Mouse (Mus musculus): ENCODE results near the gene Abhd12b. TPM values are rescaled to one million over a fixed set of nuclear protein-coding genes. Genes with fewer than 3 reads are reported as not detected.

Abhd12b gene
- total RNA-seq (2012; rRNA removed) = not detected in 2 replicates

GRCm38 (mm10) chr12:70153842-70154241 is at the start of gene Abhd12b:
Gene Abhd12b, plus strand, starts transcription at chr12:70154142.
- DNase-seq (ENCODE audit: low read depth, low spot score) = no peak
- Histone ChIP-seq H3K9me3 (ENCODE audit: control insufficient read depth, insufficient read depth, low read depth, low read length) (no peaks in the 10 kb centered on the region), H3K4me3 (ENCODE audit: insufficient read depth in 1 of 2, low read depth in 1 of 2, low read length in 2 of 2, poor library complexity in 1 of 2, severe bottlenecking in 1 of 2) (no peak within 1 kb of the TSS), H3K4me1 (ENCODE audit: control insufficient read depth in 2 of 2, insufficient read depth in 2 of 2, low read length in 2 of 2, poor library complexity in 1 of 2) (peaks cover 0 to 6% of the 10 kb centered on the region in 2 experiments; a peak in 1 of 4 replicates), H3K36me3 (ENCODE audit: control insufficient read depth, insufficient read depth, low read length, poor library complexity, severe bottlenecking) (no peaks in the 10 kb centered on the region), H3K27ac (ENCODE audit: insufficient read depth, low read depth, low read length, poor library complexity, severe bottlenecking) (no peak within 1 kb of the TSS), H3K9ac (ENCODE audit: insufficient read depth, low read depth, low read length, poor library complexity, severe bottlenecking) (no peak within 1 kb of the TSS)
- in situ Hi-C loops (cut with MboI; ENCODE audit: low sequenced_read_pairs in 2 of 2, unreplicated experiment in 2 of 2) = no loop called here
- no peak for TF ChIP-seq MAFK (IDR thresholded peaks at IDR 0.05; ENCODE audit: insufficient read depth, low read depth, low read length)
- no peak for TF ChIP-seq HCFC1 (IDR thresholded peaks at IDR 0.05; ENCODE audit: borderline replicate concordance, insufficient read depth, low read length)
- no peak for TF ChIP-seq CHD2 (IDR thresholded peaks at IDR 0.05; ENCODE audit: low read depth, low read length)

GRCm38 (mm10) chr12:70104199-70104598 is 49.7 kb upstream of the Abhd12b start:
- TF ChIP-seq MAFK (IDR thresholded peaks at IDR 0.05; ENCODE audit: insufficient read depth, low read depth, low read length) (no peak), CHD2 (IDR thresholded peaks at IDR 0.05; ENCODE audit: low read depth, low read length) (no peak), HCFC1 (IDR thresholded peaks at IDR 0.05; ENCODE audit: borderline replicate concordance, insufficient read depth, low read length) (no peak), ZNF384 (IDR thresholded peaks at IDR 0.05; ENCODE audit: low read depth, low read length) (no peak), ZC3H11A (IDR thresholded peaks at IDR 0.05; ENCODE audit: borderline replicate concordance, low read depth, low read length) (no peak)
- no peak overlapping the region for H3K27ac ChIP-seq (ENCODE audit: insufficient read depth, low read depth, low read length, poor library complexity, severe bottlenecking)
- in situ Hi-C loops (cut with MboI; ENCODE audit: low sequenced_read_pairs in 2 of 2, unreplicated experiment in 2 of 2) = no loop called here
- peaks cover 0 to 15% of the 10 kb centered on the region in 2 experiments; a peak in 2 of 4 replicates for H3K4me1 ChIP-seq (ENCODE audit: control insufficient read depth in 2 of 2, insufficient read depth in 2 of 2, low read length in 2 of 2, poor library complexity in 1 of 2)
- DNase-seq (ENCODE audit: low read depth, low spot score) = no peak
- H3K4me3 ChIP-seq (ENCODE audit: insufficient read depth in 1 of 2, low read depth in 1 of 2, low read length in 2 of 2, poor library complexity in 1 of 2, severe bottlenecking in 1 of 2) = no peak overlapping the region
- peaks cover 4% of the 10 kb centered on the region; the same call in 1 of the 2 replicates for H3K36me3 ChIP-seq (ENCODE audit: control insufficient read depth, insufficient read depth, low read length, poor library complexity, severe bottlenecking)
- no peak overlapping the region for H3K9ac ChIP-seq (ENCODE audit: insufficient read depth, low read depth, low read length, poor library complexity, severe bottlenecking)
- no peaks in the 10 kb centered on the region for H3K9me3 ChIP-seq (ENCODE audit: control insufficient read depth, insufficient read depth, low read depth, low read length)

DNA sequence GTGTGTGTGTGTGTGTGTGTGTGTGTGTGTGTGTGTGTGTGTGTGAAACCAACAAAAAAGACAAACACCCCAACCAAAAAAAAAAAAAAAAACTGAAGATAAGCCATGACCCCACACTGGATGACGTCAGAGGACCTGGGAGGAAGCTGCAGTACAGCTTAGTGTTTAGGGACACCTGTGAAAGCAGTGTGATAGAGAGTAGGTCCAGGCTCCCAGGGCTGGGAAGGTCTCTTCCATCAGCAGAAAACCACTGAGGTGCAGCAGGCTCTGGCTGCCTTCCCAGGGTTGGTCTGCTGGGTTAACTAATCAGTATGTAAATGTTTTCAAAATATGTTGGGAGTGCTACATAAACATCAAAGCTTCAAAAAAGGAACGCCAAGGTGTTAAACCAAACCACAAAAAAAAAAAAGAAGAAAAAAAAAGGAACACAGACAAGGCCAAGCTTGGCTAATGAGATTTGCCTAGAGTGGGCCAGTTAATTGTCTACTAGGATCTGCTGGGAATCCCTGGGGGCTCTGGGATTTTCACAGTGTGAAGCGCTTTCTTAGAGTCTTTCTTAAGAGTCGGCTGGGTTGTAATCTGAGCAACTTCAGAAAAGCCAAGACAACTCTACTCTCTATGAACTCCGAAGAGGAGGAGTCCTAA is 49.0 kb upstream of the Abhd12b start:
- H3K36me3 ChIP-seq (ENCODE audit: control insufficient read depth, insufficient read depth, low read length, poor library complexity, severe bottlenecking) = peaks cover 4% of the 10 kb centered on the region; the same call in 1 of the 2 replicates
- no peak for DNase-seq (ENCODE audit: low read depth, low spot score)
- in situ Hi-C loops (cut with MboI; ENCODE audit: low sequenced_read_pairs in 2 of 2, unreplicated experiment in 2 of 2) = no loop called here
- no peak overlapping the region for H3K9ac ChIP-seq (ENCODE audit: insufficient read depth, low read depth, low read length, poor library complexity, severe bottlenecking)
- no peak; the same call in 1 of the 2 replicates for TF ChIP-seq CHD2 (IDR thresholded peaks at IDR 0.05; ENCODE audit: low read depth, low read length)
- TF ChIP-seq ZC3H11A (IDR thresholded peaks at IDR 0.05; ENCODE audit: borderline replicate concordance, low read depth, low read length) = no peak
- no peak for TF ChIP-seq HCFC1 (IDR thresholded peaks at IDR 0.05; ENCODE audit: borderline replicate concordance, insufficient read depth, low read length)
- TF ChIP-seq MAFK (IDR thresholded peaks at IDR 0.05; ENCODE audit: insufficient read depth, low read depth, low read length) = no peak
- TF ChIP-seq ZNF384 (IDR thresholded peaks at IDR 0.05; ENCODE audit: low read depth, low read length) = no peak
- H3K4me1 ChIP-seq (ENCODE audit: control insufficient read depth in 2 of 2, insufficient read depth in 2 of 2, low read length in 2 of 2, poor library complexity in 1 of 2) = peaks cover 0 to 15% of the 10 kb centered on the region in 2 experiments; a peak in 2 of 4 replicates
- no peak overlapping the region for H3K4me3 ChIP-seq (ENCODE audit: insufficient read depth in 1 of 2, low read depth in 1 of 2, low read length in 2 of 2, poor library complexity in 1 of 2, severe bottlenecking in 1 of 2)
- no peaks in the 10 kb centered on the region for H3K9me3 ChIP-seq (ENCODE audit: control insufficient read depth, insufficient read depth, low read depth, low read length)
- H3K27ac ChIP-seq (ENCODE audit: insufficient read depth, low read depth, low read length, poor library complexity, severe bottlenecking) = no peak overlapping the region

GRCm38 (mm10) chr12:70105885-70106284 is 48.1 kb upstream of the Abhd12b start:
- H3K27ac ChIP-seq (ENCODE audit: insufficient read depth, low read depth, low read length, poor library complexity, severe bottlenecking) = no peak overlapping the region
- H3K4me1 ChIP-seq (ENCODE audit: control insufficient read depth in 2 of 2, insufficient read depth in 2 of 2, low read length in 2 of 2, poor library complexity in 1 of 2) = peaks cover 3 to 20% of the 10 kb centered on the region in 2 experiments; a peak in 2 of 4 replicates
- in situ Hi-C loops (cut with MboI; ENCODE audit: low sequenced_read_pairs in 2 of 2, unreplicated experiment in 2 of 2) = no loop called here
- H3K9me3 ChIP-seq (ENCODE audit: control insufficient read depth, insufficient read depth, low read depth, low read length) = no peaks in the 10 kb centered on the region
- H3K9ac ChIP-seq (ENCODE audit: insufficient read depth, low read depth, low read length, poor library complexity, severe bottlenecking) = no peak overlapping the region
- H3K36me3 ChIP-seq (ENCODE audit: control insufficient read depth, insufficient read depth, low read length, poor library complexity, severe bottlenecking) = peaks cover 4% of the 10 kb centered on the region; the same call in 1 of the 2 replicates
- no peak for DNase-seq (ENCODE audit: low read depth, low spot score)
- H3K4me3 ChIP-seq (ENCODE audit: insufficient read depth in 1 of 2, low read depth in 1 of 2, low read length in 2 of 2, poor library complexity in 1 of 2, severe bottlenecking in 1 of 2) = no peak overlapping the region
- TF ChIP-seq HCFC1 (IDR thresholded peaks at IDR 0.05; ENCODE audit: borderline replicate concordance, insufficient read depth, low read length) = no peak
- no peak for TF ChIP-seq ZNF384 (IDR thresholded peaks at IDR 0.05; ENCODE audit: low read depth, low read length)
- no peak for TF ChIP-seq CHD2 (IDR thresholded peaks at IDR 0.05; ENCODE audit: low read depth, low read length)
- TF ChIP-seq MAFK (IDR thresholded peaks at IDR 0.05; ENCODE audit: insufficient read depth, low read depth, low read length) = no peak
- no peak for TF ChIP-seq ZC3H11A (IDR thresholded peaks at IDR 0.05; ENCODE audit: borderline replicate concordance, low read depth, low read length)

Data from ES-E14 (cell line).